ENCODE assay signal across 20 mouse cellular contexts in the genomic region with DNA sequence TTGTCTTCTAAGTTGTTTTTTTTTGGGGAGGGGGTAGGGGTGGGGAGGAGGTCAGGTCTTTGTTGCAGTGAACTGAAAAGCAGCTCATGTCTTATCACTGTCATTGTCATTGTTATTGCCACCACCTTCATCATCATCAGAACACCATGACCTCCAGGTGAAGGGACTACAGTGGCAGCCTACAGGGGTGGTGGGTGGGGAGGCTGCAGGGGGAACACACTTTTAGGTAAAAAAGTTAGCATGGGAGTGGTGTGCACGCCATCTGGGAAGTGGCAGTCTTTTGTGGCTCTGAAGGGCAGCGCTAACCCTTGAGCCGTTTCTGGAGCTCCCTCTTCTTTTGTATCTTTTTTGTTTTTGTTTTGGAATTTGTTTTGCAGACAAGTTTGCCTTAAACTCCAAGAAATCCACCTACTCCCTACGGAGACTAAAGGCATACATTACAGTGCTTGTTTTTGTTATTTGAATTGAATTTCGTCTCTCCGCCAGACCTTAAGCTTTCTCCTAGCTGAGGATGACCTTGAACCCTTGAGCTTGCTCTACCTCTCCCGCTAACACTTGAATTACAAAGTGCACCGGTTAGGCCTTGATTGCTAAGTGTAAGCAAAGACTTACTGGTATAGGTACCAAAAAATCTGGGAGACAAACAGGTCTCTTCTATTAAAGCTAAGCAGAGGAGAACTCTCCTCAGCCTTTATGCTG.
"Had no signal": no experiment of that assay in that cellular context is flagged by ENCODE, and none has a peak within 500 bp of the region (broad histone marks: within the 10 kb centered on the region; RNA-seq: fewer than 3 reads in every experiment).

No protein-coding gene starts in this region.

- H3K9me3 ChIP-seq: liver, embryonic 15.5 days; lung, embryonic 15.5 days; megakaryocyte, embryonic 14.5 days; midbrain, embryonic 12.5 days; midbrain, embryonic 15.5 days; neural tube, embryonic 12.5 days had no signal

- H3K36me3 ChIP-seq: liver, embryonic 15.5 days; lung, embryonic 15.5 days; midbrain, embryonic 12.5 days; midbrain, embryonic 15.5 days; neural tube, embryonic 12.5 days had no signal

- ATAC-seq: liver, postnatal 0 days; lung, postnatal 0 days; midbrain, embryonic 15.5 days had no signal

- H3K27me3 ChIP-seq: lung, embryonic 15.5 days; midbrain, embryonic 15.5 days had no signal

- H3K27ac ChIP-seq: liver, embryonic 15.5 days; lung, embryonic 15.5 days; macrophage; midbrain, embryonic 12.5 days; midbrain, embryonic 15.5 days; neural tube, embryonic 12.5 days had no signal

- H3K4me1 ChIP-seq: liver, embryonic 15.5 days; lung, embryonic 15.5 days; midbrain, embryonic 15.5 days had no signal

- H3K4me3 ChIP-seq: liver, embryonic 15.5 days; lung, embryonic 15.5 days; megakaryocyte, embryonic 14.5 days; midbrain, embryonic 12.5 days; midbrain, embryonic 15.5 days; neural tube, embryonic 12.5 days had no signal

- DNase-seq: liver, postnatal 0 days; lung, adult 2 months; lung, postnatal 14 days; lung, postnatal 36 days; retina, postnatal 1 day; right cerebral cortex, adult 18-20 months; right cerebral cortex, postnatal 25 days; right cerebral cortex, postnatal 4 days; spleen, adult 18-20 months; thymus, adult 18-20 months; thymus, postnatal 14 days; thymus, postnatal 36 days had no signal

- H3K9ac ChIP-seq: liver, embryonic 15.5 days; liver, postnatal 0 days; lung, embryonic 15.5 days; midbrain, embryonic 12.5 days; midbrain, embryonic 15.5 days; neural tube, embryonic 12.5 days had no signal

- H3K4me2 ChIP-seq: liver, embryonic 15.5 days; lung, embryonic 15.5 days; midbrain, embryonic 12.5 days; midbrain, embryonic 15.5 days; neural tube, embryonic 12.5 days had no signal
